Mouse (Mus musculus) large intestine, adult 2 months (tissue): ENCODE data around the gene Olfr373. TPM values are rescaled to one million over a fixed set of nuclear protein-coding genes. Genes with fewer than 3 reads are reported as not detected.
A peak's percentile ranks its signal among the peaks of the same experiment; 100 is the strongest.

Experiments used
- DNase-seq: peaks from one replicate; pipeline ENCODE4 v3.0.0-alpha.2; 2012; ENCODE audit warnings: low read depth, low spot score
- WGBS: fragments of 180-500 bp; shearing (Covaris S2); methylation state at CpG from one replicate; pipeline ENCODE4 v1.1.7; 2018; 5-methylcytosine and 5-hydroxymethylcytosine counted together
- polyA plus RNA-seq: library from polyadenylated mRNA; depleted of rRNA; stranded (reverse); fragments of >200 nt; gene quantifications from 2 replicates; pipeline ENCODE4 v1.2.3, GENCODE M21; 2012

Olfr373 gene
- polyA plus RNA-seq, 1 experiment: not detected

DNA sequence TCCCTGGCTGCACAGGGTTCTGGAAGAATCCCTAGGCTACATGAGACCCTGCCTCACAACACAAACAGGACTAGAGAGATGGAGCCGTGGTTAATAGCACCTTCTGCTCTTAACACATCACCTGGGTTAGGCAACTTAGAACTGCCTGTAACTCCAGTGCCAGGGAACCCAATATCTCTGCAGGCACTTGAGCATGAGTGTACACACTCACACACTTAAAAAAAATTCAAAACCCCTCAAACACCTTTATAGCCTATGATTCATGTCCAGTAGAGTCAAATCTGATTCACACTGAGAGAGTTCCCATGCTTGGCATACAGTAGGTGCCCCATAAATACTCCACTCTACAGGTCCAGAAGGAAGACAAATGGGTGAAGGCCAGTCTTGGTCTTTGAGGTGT lies 49.4 kb downstream of the Olfr373 start:
- no peak for DNase-seq
- WGBS: 83% methylated on average over 1 of the region's 1 CpGs

DNA sequence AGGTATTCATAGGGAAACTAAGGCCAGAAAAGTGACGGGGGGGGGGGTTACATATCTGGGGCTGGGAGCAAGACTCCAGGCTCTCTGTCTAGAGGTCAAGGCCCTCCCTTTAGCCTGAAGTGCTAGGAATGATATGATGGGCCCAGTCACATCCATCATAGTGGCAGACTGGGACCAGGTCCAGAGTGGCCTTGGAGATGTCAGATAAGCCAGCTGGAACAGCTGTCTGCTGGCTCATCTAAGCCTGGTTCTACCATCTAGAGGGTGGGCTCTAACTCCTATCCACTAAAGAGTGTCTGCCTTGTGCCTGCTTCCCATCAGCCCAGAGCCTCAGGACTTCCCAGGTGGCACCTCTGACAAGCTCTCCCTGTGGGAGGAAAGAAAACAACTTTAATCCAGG lies 49.9 kb downstream of the Olfr373 start:
- 77% methylated on average over 1 of the region's 1 CpGs for WGBS
- no peak for DNase-seq

DNA sequence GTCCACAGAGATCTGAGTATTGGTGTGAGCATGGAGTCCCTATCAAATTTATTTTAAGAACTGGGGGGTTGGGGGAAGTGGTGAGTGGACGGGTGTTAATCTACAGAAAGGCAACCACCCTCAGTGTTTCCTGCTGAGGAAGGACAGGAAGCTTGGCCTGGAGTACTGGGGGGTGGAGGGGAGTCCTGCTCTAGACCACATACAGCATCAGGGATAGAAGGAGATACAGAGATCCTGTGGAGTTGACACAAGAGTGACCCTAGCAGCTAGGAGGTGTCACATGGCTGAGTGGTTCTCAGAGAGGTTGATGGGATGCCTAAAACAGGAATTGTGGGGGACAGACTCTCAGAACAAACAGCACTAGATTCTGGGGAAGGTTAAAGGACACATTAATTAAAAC lies 50.5 kb downstream of the Olfr373 start:
- no peak for DNase-seq
- 68% methylated on average over 1 of the region's 1 CpGs for WGBS

DNA sequence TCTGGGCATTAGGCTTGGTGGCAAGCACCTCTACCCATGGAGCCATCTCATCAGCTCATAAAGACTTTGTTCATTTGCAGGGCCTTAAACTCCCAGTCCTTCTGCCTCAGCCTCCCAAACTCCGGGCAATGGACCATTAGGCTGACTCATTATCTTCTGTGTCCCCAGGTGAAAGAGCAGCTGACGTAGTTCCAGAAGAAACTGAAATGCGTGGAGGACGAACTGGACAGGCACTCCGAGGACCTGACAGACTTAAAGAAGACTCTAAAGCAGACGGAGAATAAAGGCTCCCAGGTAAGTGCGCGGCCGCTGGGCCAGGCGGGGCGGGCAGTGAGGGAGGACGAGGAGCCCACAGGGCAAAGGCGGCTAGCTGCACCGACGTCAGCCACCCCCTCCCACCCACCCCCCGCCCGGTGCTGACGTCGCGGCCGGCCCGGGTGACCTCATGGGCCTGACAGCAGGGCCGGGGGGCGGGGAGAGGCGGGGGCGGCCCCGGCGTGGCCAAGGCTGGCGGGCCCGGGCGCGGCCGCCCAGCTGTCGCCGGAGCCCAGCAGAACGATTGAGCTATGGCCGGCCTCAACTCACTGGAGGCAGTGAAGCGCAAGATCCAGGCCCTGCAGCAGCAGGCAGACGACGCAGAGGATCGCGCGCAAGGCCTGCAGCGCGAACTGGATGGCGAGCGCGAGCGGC lies 51.9 kb downstream of the Olfr373 start, which contains the start of gene Tpm4:
Gene Tpm4, plus strand, starts transcription at position 220 of the 690 bp plus-strand sequence.
- under 1% methylated on average over 48 of the region's 49 CpGs for WGBS
- DNase-seq: no peak

DNA sequence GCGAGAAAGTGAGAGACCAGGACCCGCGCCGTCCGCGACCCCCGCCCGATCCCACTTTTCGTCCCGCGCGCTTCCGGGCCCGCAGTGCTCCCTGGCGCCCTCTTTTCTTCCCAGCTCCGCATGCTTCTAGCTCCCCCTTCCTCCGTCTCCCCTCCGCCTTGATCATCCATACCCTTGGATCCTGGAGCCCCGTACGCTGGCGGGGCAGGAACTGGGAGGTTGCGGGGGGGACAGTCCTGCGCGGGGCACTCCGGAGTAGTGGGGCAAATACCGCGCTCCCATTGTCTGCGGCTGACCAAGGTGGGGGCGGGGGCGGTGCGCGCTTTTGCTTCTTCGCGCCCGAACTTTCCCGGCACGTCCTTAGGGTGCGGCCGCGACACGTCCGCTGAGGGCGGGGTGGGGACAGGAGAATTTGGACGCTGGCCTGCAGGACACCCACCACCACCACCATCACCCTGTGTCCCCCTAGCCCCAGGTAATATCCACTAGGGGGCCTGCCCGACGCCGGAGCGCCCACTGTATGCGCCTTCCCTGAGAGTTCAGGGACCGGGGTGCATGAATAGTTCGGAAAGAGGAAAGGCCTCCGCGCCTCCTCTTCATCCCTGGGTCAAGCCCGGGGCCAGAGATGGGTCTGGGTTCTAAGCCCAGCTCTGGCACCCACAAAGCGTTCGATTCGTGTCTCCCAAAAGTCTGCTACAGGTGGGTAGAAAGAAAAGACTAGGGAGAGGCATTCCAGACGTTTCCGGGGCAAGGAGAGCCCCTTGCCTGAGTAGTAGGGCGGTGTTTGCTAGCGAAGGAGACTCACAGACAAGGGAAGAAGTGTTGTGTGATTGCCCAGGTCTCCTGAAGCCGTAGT lies 52.7 kb downstream of the Olfr373 start:
- WGBS: under 1% methylated on average over 62 of the region's 62 CpGs
- no peak for DNase-seq

DNA sequence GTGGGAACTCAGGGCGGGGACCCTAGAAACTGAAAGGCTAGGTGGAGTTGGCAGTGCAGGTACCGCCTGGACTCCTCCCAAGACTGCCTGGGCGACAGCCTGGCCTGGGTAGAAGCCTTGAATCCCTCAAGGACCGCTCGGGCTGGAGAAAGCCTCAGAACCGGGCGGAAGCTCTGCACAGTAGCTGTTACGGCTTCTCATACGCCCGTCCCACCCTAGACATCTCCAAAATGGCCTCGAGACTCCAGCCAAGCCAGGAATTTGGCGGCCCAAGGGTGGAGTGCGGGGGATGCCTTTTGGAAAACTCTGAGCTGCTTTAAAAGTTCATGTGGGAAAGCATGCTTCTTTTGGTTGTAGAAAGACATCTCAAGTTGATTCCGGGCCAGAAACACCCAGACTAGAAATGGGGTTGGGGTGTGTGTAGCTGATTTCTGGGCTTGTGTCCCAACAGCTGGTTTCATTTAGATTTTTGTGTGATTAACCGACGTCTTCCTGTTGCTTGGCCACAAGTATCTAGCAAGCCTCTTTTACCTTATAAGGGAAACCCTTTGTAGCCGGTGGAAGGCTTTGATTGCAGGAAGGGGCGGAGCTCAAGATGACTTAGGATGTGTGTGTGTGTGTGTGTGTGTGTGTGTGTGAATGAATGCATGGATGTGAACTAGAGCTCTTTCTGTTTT lies 53.5 kb downstream of the Olfr373 start:
- DNase-seq: peak; percentile 44
- WGBS: under 1% methylated on average over 18 of the region's 18 CpGs

DNA sequence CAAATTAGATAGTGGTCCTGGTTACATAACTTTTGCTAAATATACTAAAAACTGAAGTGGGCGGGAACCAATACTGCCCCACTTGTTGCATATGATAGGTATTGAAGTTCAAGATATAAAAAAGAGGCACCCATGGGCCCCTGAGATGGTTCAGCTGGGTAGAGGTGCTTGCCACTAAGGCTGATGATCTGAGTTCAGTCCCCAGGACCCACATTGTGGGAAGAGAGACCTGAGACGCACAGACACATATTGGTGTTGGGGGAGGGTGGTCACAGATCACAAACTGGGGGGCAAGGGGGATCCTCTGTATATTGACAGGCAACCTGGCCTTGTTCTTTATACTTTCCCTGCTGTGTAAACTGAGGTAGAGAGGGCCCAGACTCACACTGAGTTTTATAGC lies 54.5 kb downstream of the Olfr373 start:
- WGBS: 79% methylated on average over 2 of the region's 2 CpGs
- no peak for DNase-seq

DNA sequence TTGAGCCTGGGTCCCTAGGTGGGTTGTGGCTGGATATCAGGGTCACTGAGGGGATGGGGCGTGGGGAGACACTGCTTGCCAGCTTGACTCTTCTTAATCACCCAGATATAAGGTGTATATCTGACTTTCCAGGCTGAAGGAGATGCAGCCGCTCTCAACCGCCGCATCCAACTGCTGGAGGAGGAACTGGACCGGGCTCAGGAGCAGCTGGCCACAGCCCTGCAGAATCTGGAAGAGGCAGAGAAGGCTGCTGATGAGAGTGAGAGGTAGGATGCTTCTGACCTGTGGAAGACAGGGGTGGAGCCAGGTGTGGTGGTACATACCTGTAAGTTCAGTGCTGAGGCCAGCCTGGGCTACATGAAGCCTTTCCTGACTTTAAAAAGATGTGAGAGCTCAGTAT lies 55.5 kb downstream of the Olfr373 start:
- no peak for DNase-seq
- WGBS: 84% methylated on average over 5 of the region's 5 CpGs

DNA sequence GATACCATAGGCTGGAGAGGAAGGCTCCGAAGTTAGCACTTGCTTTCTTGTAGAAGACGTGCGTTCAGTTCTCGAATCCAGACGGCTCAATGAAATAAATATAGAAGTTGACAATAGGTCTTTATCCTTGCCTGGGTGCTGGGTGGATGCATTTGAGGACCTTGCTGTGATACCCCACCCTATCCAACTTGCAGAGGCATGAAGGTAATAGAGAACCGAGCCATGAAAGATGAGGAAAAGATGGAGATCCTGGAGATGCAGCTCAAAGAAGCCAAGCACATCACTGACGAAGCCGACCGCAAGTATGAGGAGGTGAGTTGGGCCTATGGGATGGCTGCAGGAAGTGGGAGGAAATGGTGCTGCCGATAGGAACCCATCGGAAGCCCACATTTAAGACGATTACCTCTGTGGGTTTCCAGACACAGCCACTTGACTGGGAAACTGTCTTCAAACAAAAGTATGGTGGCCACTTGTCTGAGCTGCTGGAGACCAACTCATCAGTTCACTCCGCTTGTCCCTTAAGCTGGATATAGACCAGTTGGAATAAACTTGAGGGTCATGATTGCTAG lies 60.4 kb downstream of the Olfr373 start:
- WGBS: 92% methylated on average over 13 of the region's 13 CpGs
- DNase-seq: no peak

DNA sequence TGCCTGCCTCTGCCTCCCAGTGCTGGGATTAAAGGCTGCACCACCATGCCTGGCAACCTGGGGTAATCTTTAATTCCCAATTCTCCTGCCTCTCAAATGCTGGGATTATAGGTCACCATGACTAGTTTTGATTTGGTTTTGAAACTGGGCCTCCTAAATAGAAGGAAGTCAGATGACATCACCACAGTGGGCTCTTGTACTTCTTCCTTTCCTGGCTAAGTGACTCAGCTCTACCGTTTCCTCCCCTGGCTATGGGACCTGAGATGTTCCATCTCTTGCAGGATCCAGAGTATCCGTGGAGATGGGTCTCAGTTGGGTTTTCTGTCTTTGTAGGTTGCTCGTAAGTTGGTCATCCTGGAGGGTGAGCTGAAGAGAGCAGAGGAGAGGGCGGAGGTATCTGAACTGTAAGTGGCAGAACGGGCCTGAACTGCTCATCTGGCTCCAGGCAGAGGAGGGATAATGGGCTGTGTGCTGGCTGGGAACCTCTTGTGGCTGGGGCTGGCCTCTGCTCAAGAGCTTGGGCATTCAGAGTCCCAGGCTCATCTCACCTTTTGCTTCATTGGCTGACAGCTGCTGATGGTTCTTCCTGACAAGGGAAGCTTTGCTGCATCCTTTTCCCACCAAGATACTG lies 61.5 kb downstream of the Olfr373 start:
- WGBS: 77% methylated on average over 5 of the region's 5 CpGs
- no peak for DNase-seq

DNA sequence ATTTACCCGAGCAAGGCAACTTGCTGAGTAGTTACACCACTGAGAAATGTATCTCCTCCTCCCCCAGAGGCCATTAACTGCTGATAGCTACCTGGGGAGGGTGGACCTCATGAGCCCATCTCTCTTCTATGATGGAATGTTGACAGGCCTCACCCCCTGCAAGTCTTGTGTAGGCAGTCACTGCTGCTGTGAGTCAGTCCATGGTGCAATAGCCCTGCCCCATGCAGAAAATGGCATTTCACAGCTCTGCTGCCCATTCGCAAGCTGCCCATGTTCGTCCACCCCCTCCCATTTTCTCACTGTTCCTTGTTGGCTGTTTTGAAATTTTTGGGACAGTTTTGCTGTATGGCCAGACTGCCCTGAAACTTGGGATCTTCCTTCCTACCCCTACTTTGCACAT lies 62.5 kb downstream of the Olfr373 start:
- WGBS: 77% methylated on average over 3 of the region's 3 CpGs
- DNase-seq: no peak

DNA sequence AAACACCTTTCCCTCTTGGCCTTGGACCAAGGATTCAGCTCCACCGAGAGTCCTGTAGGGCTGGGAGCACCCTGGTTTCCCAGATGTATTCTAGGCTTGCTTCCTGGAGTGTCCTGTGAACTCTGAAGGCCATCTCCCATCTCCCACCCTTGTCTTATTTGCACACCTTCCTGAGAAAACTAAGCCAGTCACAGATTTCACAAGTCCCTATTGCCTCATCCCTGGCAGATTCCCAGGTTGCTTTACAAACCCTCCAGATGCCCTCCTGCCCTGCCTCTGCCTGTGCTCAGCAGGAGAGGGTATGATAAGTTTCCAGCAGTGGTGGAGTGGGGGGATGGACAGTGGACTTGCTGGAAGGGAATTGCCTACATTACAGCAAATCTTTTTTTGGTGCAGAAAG lies 63.1 kb downstream of the Olfr373 start:
- WGBS: 16% methylated on average over 1 of the region's 1 CpGs
- DNase-seq: no peak

DNA sequence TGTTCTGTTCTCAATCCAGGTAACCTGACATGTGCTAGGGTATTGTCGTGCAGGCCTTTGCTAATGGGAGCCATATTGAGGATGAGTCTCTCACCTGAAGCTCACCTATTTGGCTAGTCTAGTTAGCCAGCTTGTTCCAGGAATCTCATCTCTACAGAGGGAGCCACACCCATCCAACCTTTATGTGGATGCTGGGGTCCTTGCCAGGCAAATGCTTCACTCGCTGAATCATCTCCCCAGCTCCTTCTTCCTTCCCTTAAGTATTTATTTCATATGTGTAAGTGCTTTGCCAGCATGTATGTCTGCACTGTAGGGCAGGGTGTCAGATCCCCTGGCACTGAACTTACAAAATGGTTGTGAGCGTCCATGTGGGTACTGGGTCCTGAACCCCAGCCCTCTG lies 63.6 kb downstream of the Olfr373 start:
- DNase-seq: no peak
- 83% methylated on average over 3 of the region's 3 CpGs for WGBS

DNA sequence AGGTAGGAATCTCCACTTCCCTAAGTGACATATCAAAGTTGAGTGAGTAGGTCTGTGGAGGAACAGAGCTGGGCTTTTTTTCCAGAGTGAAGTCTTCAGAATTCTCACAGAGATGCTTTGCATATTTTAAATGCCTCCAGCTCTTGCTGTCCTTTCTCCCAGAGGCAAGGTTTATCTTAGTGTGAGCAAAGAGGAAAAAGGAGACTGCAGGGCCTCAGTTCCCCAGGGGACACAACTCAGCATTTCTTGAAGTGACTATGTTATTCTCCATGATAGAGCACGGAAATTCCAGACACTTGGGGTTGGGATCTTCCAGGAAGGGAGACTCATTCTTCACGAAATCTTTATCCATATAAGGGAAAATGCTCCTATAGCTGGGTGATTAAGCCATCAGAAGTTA lies 64.3 kb downstream of the Olfr373 start:
- 81% methylated on average over 2 of the region's 2 CpGs for WGBS
- no peak for DNase-seq

DNA sequence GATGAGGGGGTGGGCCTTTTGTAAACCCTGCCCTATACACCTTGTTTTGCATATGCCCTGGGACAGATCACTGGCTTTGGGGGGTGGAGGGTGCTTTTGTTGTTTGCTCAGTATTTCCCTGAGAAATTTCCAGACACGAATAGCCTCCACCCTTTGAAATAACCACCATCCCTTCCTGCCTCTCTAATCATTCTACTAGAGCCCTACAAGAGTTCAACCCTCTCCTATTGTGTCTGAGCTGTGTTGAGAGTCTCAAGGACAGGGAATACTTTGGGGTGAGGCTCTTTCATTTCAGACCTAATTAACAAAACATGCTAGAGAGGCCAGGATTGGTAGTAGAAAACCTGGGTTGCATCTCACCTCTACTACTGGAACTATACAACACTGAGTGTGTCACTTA lies 66.1 kb downstream of the Olfr373 start:
- 50% methylated on average over 1 of the region's 1 CpGs for WGBS
- DNase-seq: no peak

DNA sequence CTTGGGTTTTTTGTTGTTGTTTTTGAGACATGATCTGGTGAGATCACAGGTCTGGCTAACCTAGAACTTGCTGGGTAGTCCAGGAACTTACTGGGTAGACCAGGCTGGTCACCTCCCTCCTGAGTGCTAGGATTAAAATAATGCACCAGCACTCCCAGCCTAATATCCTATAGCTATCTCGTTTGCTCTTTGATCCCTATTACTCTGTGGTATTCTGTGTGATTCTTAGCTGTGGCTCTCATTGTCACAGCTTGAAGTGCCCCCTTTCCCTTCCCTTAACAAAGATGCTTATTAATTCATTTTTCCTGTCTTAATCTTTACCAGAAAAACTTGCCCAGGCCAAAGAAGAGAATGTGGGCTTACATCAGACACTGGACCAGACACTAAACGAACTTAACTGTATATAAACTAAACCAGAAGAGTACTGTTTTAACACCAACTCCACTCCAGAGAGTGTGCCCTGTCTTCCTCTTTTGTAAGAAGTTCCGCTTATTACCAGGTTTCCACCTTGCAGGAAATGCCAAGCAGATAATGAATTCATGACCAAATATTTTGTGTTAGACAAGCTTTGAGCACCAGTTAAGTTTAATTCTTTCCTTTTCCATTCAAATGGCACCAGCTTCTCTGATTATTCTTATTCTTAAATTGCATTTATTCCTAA lies 68.6 kb downstream of the Olfr373 start:
- no peak for DNase-seq
- 67% methylated on average over 3 of the region's 3 CpGs for WGBS
